Mouse (Mus musculus): ENCODE data around the gene Ushbp1. TPM values are rescaled to one million over a fixed set of nuclear protein-coding genes. Genes with fewer than 3 reads are reported as not detected.

The Ushbp1 gene
- polyA plus RNA-seq (2017; shearing (Covaris generic)), result under 1 TPM; 0.12 to 0.38 TPM

GRCm38 (mm10) chr8:71395629-71396028, at the start of gene Ushbp1:
Gene Ushbp1, minus strand, starts transcription at chr8:71395802.

GRCm38 (mm10) chr8:71405401-71406098, 9.9 kb upstream of the Ushbp1 start, which contains the start of gene Ankle1:
Gene Ankle1, plus strand, starts transcription at chr8:71406010.

GRCm38 (mm10) chr8:71396639-71397305, 1.2 kb upstream of the Ushbp1 start, which contains the start of gene Babam1:
Gene Babam1, plus strand, starts transcription at chr8:71396861.

GRCm38 (mm10) chr8:71381421-71381970, 14.1 kb downstream of the Ushbp1 start, which contains the start of gene Nr2f6:
Gene Nr2f6, minus strand, starts transcription at chr8:71381960.

GRCm38 (mm10) chr8:71371236-71371848, 24.3 kb downstream of the Ushbp1 start, which contains the start of gene Ocel1:
Gene Ocel1, plus strand, starts transcription at chr8:71371298.

GRCm38 (mm10) chr8:71366771-71367528, 28.7 kb downstream of the Ushbp1 start, which contains the start of gene Use1:
Gene Use1, plus strand, starts transcription at chr8:71366848.

Other genes starting within 250 kb of the Ushbp1 start
- 10 to 100 TPM; 33.9 to 66.3 TPM for gene Myo9b, start 123.1 kb downstream of the Ushbp1 start, polyA plus RNA-seq (2017; shearing (Covaris generic))
- 10 to 100 TPM; 17.6 to 28.6 TPM for gene Haus8, start 122.9 kb downstream of the Ushbp1 start, polyA plus RNA-seq (2017; shearing (Covaris generic))
- gene Use1, start 29.0 kb downstream of the Ushbp1 start, polyA plus RNA-seq (2017; shearing (Covaris generic)), result 100 to 1,000 TPM; 154 to 223 TPM
- gene Ocel1, start 24.5 kb downstream of the Ushbp1 start, polyA plus RNA-seq (2017; shearing (Covaris generic)), result 10 to 100 TPM; 18.3 to 19.4 TPM
- gene Nr2f6, start 13.8 kb downstream of the Ushbp1 start, polyA plus RNA-seq (2017; shearing (Covaris generic)), result 10 to 100 TPM in 1 of 2 experiments, 1 to 10 TPM in 1; 3.7 to 10.3 TPM
- gene Babam1, start 1.1 kb upstream of the Ushbp1 start, polyA plus RNA-seq (2017; shearing (Covaris generic)), result 100 to 1,000 TPM; 107 to 109 TPM
- 1 to 10 TPM; 1.8 to 3.7 TPM for gene Ankle1, start 10.2 kb upstream of the Ushbp1 start, polyA plus RNA-seq (2017; shearing (Covaris generic))
- 100 to 1,000 TPM; 107 to 132 TPM for gene Abhd8, start 67.9 kb upstream of the Ushbp1 start, polyA plus RNA-seq (2017; shearing (Covaris generic))
- 100 to 1,000 TPM in 1 of 2 experiments, 10 to 100 TPM in 1; 70.1 to 100 TPM for gene Mrpl34, start 69.2 kb upstream of the Ushbp1 start, polyA plus RNA-seq (2017; shearing (Covaris generic))
- 100 to 1,000 TPM; 100 to 120 TPM for gene Dda1, start 73.4 kb upstream of the Ushbp1 start, polyA plus RNA-seq (2017; shearing (Covaris generic))
- 10 to 100 TPM in 1 of 2 experiments, 1 to 10 TPM in 1; 8.5 to 17.4 TPM for gene Ano8, start 90.2 kb upstream of the Ushbp1 start, polyA plus RNA-seq (2017; shearing (Covaris generic))
- 1 to 10 TPM; 4.2 to 7.7 TPM for gene Gtpbp3, start 92.3 kb upstream of the Ushbp1 start, polyA plus RNA-seq (2017; shearing (Covaris generic))
- gene Plvap, start 116.0 kb upstream of the Ushbp1 start, polyA plus RNA-seq (2017; shearing (Covaris generic)), result under 1 TPM in 1 of 2 experiments, not detected in 1; 0.13 TPM
- gene Ccdc194, start 129.9 kb upstream of the Ushbp1 start, polyA plus RNA-seq (2017; shearing (Covaris generic)), result under 1 TPM in 1 of 2 experiments, not detected in 1; 0.41 TPM
- gene Bst2, start 141.7 kb upstream of the Ushbp1 start, polyA plus RNA-seq (2017; shearing (Covaris generic)), result 100 to 1,000 TPM; 103 to 118 TPM
- gene Mvb12a, start 147.1 kb upstream of the Ushbp1 start, polyA plus RNA-seq (2017; shearing (Covaris generic)), result 100 to 1,000 TPM; 113 to 137 TPM
- gene Tmem221, start 163.1 kb upstream of the Ushbp1 start, polyA plus RNA-seq (2017; shearing (Covaris generic)), result 1 to 10 TPM; 6.3 to 7.8 TPM
- under 1 TPM; 0.88 to 0.99 TPM for gene Nxnl1, start 170.8 kb upstream of the Ushbp1 start, polyA plus RNA-seq (2017; shearing (Covaris generic))
- 1 to 10 TPM; 6.0 to 6.9 TPM for gene Slc27a1, start 173.1 kb upstream of the Ushbp1 start, polyA plus RNA-seq (2017; shearing (Covaris generic))
- 100 to 1,000 TPM; 120 to 124 TPM for gene Pgls, start 196.4 kb upstream of the Ushbp1 start, polyA plus RNA-seq (2017; shearing (Covaris generic))
- 10 to 100 TPM in 1 of 2 experiments, 1 to 10 TPM in 1; 8.8 to 20.0 TPM for gene Fam129c, start 201.8 kb upstream of the Ushbp1 start, polyA plus RNA-seq (2017; shearing (Covaris generic))
- 10 to 100 TPM; 24.8 to 32.1 TPM for gene Colgalt1, start 215.2 kb upstream of the Ushbp1 start, polyA plus RNA-seq (2017; shearing (Covaris generic))

Measured in activated CD4-positive, CD25-positive, alpha-beta regulatory T cell (primary cell).